Mouse (Mus musculus) embryonic facial prominence, embryonic 14.5 days (tissue): ENCODE results near the gene Dlx3. TPM values are rescaled to one million over a fixed set of nuclear protein-coding genes. Genes with fewer than 3 reads are reported as not detected.
A peak's percentile ranks its signal among the peaks of the same experiment; 100 is the strongest.

Experiments used
- ATAC-seq: fragments of 200-750 bp; cut with Nextera tagmentation; 2 replicates; pipeline ENCODE4 v1.8.0; 2017; ENCODE audit warnings: low read depth, moderate number of reproducible peaks, moderate TSS enrichment
- DNase-seq: peaks from one replicate; pipeline ENCODE4 v3.0.0-alpha.2; 2015; ENCODE audit warnings: low spot score
- H3K27ac ChIP-seq: fragments of 300-500 bp; sonication (generic); replicated peaks from 2 replicates; pipeline ENCODE4 v1.5.1; 2014; ENCODE audit warnings: low read depth, mild to moderate bottlenecking, low read length, moderate library complexity
- H3K27me3 ChIP-seq: fragments of 300-500 bp; sonication (generic); replicated peaks from 2 replicates; pipeline ENCODE4 v1.6.1; 2014; ENCODE audit warnings: low read length; ENCODE audit not compliant: control insufficient read depth, insufficient read depth
- H3K36me3 ChIP-seq: fragments of 300-500 bp; sonication (generic); 2 replicates; pipeline ENCODE4 v1.6.1; 2014; ENCODE audit warnings: low read length, mixed read lengths; ENCODE audit not compliant: control insufficient read depth, insufficient read depth
- H3K4me1 ChIP-seq: fragments of 300-500 bp; sonication (generic); 2 replicates; pipeline ENCODE4 v1.6.1; 2014; ENCODE audit warnings: antibody characterized with exemption, low read length; ENCODE audit not compliant: control insufficient read depth, insufficient read depth
- H3K4me2 ChIP-seq: fragments of 300-500 bp; sonication (generic); 2 replicates; pipeline ENCODE4 v1.6.1; 2014; ENCODE audit warnings: low read depth, mild to moderate bottlenecking, low read length, moderate library complexity, mixed read lengths
- H3K4me3 ChIP-seq: fragments of 300-500 bp; sonication (generic); 2 replicates; pipeline ENCODE4 v1.5.1; 2014; ENCODE audit warnings: low read depth, mild to moderate bottlenecking, low read length
- H3K9ac ChIP-seq: fragments of 300-500 bp; sonication (generic); 2 replicates; pipeline ENCODE4 v1.6.1; 2014; ENCODE audit warnings: low read depth, mild to moderate bottlenecking, low read length, moderate library complexity, mixed read lengths
- H3K9me3 ChIP-seq: fragments of 300-500 bp; sonication (generic); 2 replicates; pipeline ENCODE4 v1.6.1; 2016; ENCODE audit warnings: low read length; ENCODE audit not compliant: control insufficient read depth
- WGBS: fragments of 180-500 bp; shearing (Covaris S2); extraction: QIAGEN DNeasy Blood & Tissue Kit; methylation state at CpG from one replicate; pipeline ENCODE4 v1.1.7; 2014; 5-methylcytosine and 5-hydroxymethylcytosine counted together
- polyA plus RNA-seq: library from polyadenylated mRNA; unstranded; fragments of >200 nt; fragmentation: Nextera tagmentation; extraction: Ambion mirVana; gene quantifications from 2 replicates; pipeline ENCODE4 v1.2.1, GENCODE M21; 2014

Dlx3 gene
- polyA plus RNA-seq, 1 experiment from 2014 or later = 20.2 TPM

DNA sequence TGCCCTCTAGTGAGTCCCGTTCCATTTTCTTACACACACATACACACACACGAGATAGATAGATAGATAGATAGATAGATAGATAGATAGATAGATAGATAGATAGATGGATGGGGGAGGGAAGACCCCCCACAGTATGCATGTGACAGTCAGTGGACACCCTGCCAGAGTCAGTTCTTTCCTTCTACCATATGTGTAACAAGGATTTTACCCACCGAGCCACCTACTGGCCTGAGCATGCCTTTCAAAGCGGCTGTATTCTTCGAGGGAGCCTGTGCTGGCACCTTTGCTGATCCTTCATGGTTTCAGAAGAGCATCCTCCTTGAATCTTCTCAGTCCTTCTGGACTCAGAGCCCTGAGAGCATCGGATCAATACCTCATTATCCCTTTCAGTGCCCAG lies 22.0 kb upstream of the Dlx3 start:
- H3K4me1 ChIP-seq = peaks cover 16% of the 10 kb centered on the region

DNA sequence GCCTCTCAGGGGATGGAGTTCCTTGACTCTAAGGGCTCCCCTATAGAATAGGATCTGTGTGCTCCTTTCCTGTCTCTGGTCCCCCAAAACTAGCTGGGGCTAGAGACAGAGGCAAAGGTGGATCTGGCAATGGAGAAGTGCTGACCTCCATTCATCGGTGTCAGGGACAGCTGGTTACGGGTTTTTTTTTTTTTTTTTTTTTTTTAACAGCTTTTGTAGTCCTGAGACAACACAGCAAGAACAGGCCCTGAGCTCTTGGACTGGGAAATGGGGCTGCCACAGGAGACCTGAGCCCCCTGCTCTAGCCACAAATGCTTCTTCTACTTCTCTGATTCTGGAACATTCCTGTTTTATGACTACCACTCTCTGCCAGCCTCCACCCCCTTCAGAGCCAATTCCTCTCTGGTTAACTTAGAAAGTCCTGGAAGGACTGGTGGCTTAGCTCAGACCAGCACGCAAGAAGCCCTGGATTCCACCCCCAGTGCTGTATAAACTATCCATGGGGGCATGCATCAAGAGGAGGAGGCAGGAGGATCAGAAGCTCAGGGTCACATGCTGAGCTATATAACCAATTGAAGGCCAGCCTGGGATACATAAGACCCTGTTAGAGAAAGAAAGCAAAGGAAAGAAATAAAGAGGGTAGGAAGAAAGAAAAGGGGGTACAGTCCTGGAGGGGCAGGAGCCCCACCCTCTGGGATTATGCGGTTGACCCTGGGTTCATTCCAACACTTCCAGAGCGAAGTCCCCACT lies 21.4 kb upstream of the Dlx3 start:
- Histone ChIP-seq H3K27me3 (no peaks in the 10 kb centered on the region), H3K4me3 (no peak overlapping the region), H3K27ac (no peak overlapping the region), H3K9ac (no peak overlapping the region), H3K4me2 (no peak overlapping the region), H3K36me3 (no peaks in the 10 kb centered on the region), H3K4me1 (peaks cover 16% of the 10 kb centered on the region), H3K9me3 (no peaks in the 10 kb centered on the region)
- WGBS = 67% methylated on average over 5 of the region's 5 CpGs
- ATAC-seq = no peak
- DNase-seq = no peak

More for the DNA sequence above, 22.0 kb upstream of the Dlx3 start:
- ATAC-seq = no peak
- H3K4me3 ChIP-seq = no peak overlapping the region
- H3K27ac ChIP-seq = peak overlapping the region; percentile 40; the same call in 1 of the 2 replicates
- no peaks in the 10 kb centered on the region for H3K36me3 ChIP-seq
- H3K27me3 ChIP-seq = no peaks in the 10 kb centered on the region
- H3K9me3 ChIP-seq = no peaks in the 10 kb centered on the region
- H3K4me2 ChIP-seq = no peak overlapping the region
- WGBS = 62% methylated on average over 6 of the region's 6 CpGs
- no peak overlapping the region for H3K9ac ChIP-seq
- no peak for DNase-seq

DNA sequence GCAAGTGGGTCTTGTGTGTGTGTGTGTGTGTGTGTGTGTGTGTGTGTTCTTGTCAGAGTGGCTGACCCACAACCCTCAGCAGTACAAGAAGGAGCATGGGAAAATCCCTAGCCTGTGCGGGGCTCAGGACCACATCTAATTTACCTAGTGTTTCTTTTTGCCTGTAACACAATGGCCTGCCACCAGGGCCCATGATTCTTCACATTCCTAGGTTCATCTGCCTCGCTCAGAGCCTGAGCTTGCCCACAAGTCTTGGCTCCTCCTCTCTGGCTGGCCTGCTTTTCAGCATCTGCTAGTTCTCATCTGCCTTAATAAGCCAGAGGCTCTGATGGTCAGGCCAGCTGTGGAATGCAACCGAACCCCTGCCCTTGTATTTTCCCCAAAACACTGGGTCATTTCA lies 19.5 kb upstream of the Dlx3 start:
- H3K4me3 ChIP-seq = no peak overlapping the region
- H3K9ac ChIP-seq = no peak overlapping the region
- no peaks in the 10 kb centered on the region for H3K9me3 ChIP-seq
- 29% methylated on average over 3 of the region's 3 CpGs for WGBS
- peak; percentile 58 for DNase-seq
- H3K4me1 ChIP-seq = peaks cover 19% of the 10 kb centered on the region
- H3K27ac ChIP-seq = no peak overlapping the region
- H3K4me2 ChIP-seq = no peak overlapping the region
- no peaks in the 10 kb centered on the region for H3K36me3 ChIP-seq
- H3K27me3 ChIP-seq = no peaks in the 10 kb centered on the region; the same call in 1 of the 2 replicates
- ATAC-seq = no peak

DNA sequence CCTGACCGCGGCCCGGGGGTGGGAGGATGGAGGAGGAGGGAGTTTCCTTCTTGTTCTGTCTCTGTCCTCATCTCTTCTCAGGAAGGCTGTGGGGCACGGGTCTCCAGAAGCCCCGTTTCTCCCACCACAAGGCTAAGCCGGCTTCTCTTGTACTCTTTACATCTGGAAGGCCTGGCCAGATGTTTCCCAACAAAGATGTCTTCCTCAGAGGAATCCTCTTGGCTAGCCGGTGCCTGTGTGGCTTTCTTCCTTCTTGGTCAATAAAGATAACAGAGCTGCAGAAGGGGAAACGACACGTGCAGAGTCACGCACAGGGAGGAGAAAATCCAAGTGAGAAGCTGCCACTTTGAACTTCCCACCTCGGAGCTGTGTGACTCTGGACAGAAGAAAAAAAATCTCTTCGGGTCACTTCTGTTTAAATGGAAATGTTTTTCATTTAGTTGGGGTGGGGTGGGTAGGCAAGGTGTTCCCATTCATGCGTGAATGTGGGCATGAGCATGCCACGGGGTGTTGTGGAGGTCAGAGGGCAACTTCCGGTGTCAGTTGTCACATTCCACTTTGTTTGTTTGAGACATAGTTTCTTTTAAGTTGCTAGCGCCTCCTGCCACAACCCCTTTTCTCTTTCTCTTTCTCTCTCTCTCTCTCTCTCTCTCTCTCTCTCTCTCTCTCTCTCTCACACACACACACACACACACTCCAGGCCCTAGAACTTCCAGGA lies 18.7 kb upstream of the Dlx3 start:
- H3K4me2 ChIP-seq = no peak overlapping the region
- H3K9ac ChIP-seq = no peak overlapping the region
- no peak for DNase-seq
- ATAC-seq = no peak
- H3K36me3 ChIP-seq = no peaks in the 10 kb centered on the region
- H3K4me1 ChIP-seq = peaks cover 19% of the 10 kb centered on the region
- no peak overlapping the region for H3K27ac ChIP-seq
- no peaks in the 10 kb centered on the region for H3K9me3 ChIP-seq
- no peaks in the 10 kb centered on the region; the same call in 1 of the 2 replicates for H3K27me3 ChIP-seq
- H3K4me3 ChIP-seq = no peak overlapping the region
- 30% methylated on average over 16 of the region's 16 CpGs for WGBS

DNA sequence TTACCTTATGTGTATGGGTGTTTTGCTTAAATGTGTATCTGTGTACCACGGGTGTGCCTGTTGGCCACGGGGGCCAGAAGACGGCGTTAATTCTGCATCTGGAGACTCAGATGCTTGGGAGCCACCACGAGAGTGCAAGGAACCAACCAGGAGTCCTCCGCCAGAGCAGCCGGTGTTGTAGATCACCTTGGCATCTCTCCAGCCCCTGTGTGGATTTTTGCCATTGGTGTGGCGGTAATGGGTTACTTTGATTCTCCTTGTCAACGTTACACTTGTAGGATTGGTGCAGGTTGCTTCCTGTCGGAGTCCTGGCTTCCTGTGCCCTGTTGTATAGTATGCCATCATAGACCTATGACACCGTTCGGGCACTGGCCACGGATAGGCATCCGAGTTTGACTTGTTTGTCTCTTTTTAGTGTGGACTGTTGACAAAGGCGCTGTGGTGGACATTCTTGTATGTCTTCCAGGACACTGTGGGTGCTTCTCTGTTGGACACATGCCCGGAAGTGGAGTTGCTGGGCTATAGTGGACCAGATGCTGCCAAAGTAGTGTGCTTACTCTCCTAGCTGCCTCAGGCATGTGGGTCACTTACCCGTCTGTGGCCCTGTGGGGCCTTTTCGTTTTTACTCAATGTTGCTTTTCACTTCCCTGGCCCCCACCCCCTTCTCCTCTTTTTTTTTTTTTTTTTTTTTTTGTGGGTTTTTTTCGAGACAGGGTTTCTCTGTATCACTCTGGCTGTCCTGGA lies 17.6 kb upstream of the Dlx3 start:
- Histone ChIP-seq H3K27ac (no peak overlapping the region), H3K4me1 (peaks cover 9% of the 10 kb centered on the region), H3K9me3 (no peaks in the 10 kb centered on the region), H3K27me3 (no peaks in the 10 kb centered on the region; the same call in 1 of the 2 replicates), H3K4me2 (no peak overlapping the region), H3K9ac (no peak overlapping the region), H3K36me3 (no peaks in the 10 kb centered on the region), H3K4me3 (no peak overlapping the region)
- no peak for ATAC-seq
- WGBS = 88% methylated on average over 19 of the region's 19 CpGs
- no peak for DNase-seq

DNA sequence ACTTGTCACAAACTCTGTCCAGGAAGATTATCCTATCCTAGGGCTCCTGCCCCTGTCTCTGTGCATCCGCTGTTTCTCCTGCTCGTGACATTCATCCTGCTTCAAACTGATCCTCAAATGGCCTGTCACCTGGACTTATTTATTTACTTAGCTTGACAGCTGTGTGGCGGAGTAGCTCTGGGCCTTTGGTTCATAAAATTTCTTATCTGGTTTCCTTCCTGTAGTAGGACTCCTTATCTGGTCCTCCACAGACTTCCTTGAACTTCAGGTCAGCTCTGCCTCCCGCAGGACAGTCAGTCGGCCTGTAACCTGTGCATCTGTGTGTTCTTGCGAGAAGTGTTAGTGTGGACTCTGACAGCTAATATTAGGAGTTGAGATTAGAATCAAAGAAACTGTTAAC lies 15.7 kb upstream of the Dlx3 start:
- WGBS = 63% methylated on average over 6 of the region's 6 CpGs
- Histone ChIP-seq H3K4me3 (no peak overlapping the region), H3K27ac (no peak overlapping the region), H3K36me3 (no peaks in the 10 kb centered on the region), H3K4me2 (no peak overlapping the region), H3K9me3 (no peaks in the 10 kb centered on the region), H3K27me3 (no peaks in the 10 kb centered on the region; the same call in 1 of the 2 replicates), H3K4me1 (peaks cover 6% of the 10 kb centered on the region), H3K9ac (no peak overlapping the region)
- DNase-seq = no peak
- no peak for ATAC-seq

DNA sequence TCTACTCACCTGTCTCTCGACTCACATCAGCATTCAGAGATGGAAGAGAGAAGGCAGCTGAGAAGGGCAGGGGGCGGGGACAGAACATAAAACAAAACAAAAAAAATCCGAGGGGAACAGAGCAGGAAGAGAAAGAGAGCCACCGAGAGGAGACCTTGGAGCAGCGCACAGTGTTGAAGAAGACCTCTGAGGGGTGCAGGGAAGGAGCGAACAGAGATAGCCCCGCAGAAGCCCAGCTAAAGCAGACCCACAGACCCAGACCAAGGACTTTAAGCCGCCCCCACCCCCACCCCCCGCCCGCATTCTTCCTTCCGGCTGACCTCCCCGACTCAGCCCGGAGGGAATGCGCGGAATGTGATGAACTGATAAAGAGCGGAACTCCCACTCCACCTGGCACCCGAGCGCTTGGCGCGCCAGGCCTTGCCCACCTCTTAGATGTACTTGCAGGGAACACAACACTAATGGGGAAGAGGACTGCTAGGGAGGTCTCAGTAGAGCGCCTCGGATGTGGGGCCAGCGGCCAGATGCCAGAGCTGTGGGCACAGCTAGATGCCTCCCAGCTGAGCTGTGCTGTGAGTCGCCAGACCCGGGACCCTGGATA lies 14.5 kb upstream of the Dlx3 start:
- Histone ChIP-seq H3K27ac (no peak overlapping the region), H3K4me2 (peak overlapping the region; percentile 47), H3K9me3 (no peaks in the 10 kb centered on the region), H3K4me1 (peaks cover 6% of the 10 kb centered on the region), H3K27me3 (no peaks in the 10 kb centered on the region; the same call in 1 of the 2 replicates), H3K36me3 (no peaks in the 10 kb centered on the region), H3K9ac (peak overlapping the region; percentile 34; the same call in 1 of the 2 replicates), H3K4me3 (peak overlapping the region; percentile 18)
- DNase-seq = no peak
- peak; percentile 10; the same call in 1 of the 2 replicates for ATAC-seq
- 5% methylated on average over 17 of the region's 25 CpGs for WGBS
